Mouse (Mus musculus) E14TG2a.4 (cell line): ENCODE data around the gene Lrrc4b.

Experiments used
- CTCF ChIP-seq: conservative IDR thresholded peaks from 2 replicates; pipeline ENCODE4 v1.5.1; 2014; ENCODE audit warnings: low read length
- NANOG ChIP-seq: IDR thresholded peaks from 2 replicates; pipeline ENCODE4 v1.6.1; 2014; ENCODE audit warnings: borderline replicate concordance, low read length, mixed read lengths
- POU5F1 ChIP-seq: IDR thresholded peaks from 2 replicates; pipeline ENCODE4 v1.6.1; 2014; ENCODE audit warnings: low read length, borderline replicate concordance

DNA sequence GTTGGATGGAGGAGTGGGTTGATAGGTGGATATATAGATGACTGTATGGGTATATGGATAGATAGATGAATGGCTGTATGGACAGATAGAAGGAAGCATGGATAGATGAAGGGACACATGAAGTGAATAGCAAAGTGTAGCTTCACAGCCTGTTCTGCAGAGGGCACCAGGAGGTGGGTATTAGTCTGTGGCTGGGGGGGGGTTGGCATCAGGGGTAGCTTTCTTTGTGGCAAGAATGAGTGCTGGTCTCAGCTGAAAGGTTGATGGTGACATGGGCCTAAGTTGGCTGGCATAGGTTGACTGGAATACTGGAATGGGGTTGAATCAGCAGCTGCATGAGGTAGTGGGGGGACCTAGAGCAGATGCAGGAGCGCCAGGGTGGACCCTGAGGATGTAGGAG lies 12.4 kb downstream of the Lrrc4b start:
- no peak for TF ChIP-seq CTCF
- TF ChIP-seq POU5F1: no peak
- no peak for TF ChIP-seq NANOG
